Mouse (Mus musculus) ES-E14 (cell line): ENCODE results near the gene Smndc1. TPM values are rescaled to one million over a fixed set of nuclear protein-coding genes. Genes with fewer than 3 reads are reported as not detected.
A peak's percentile ranks its signal among the peaks of the same experiment; 100 is the strongest.

Experiments
- DNase-seq: peaks from one replicate; pipeline ENCODE4 v3.0.0-alpha.2; 2013; ENCODE audit warnings: low read depth, low spot score
- H3K27ac ChIP-seq: 2 replicates; pipeline ENCODE4 v1.5.1; 2012; ENCODE audit warnings: low read depth, mild to moderate bottlenecking, low read length, moderate library complexity, mixed read lengths; ENCODE audit not compliant: poor library complexity, insufficient read depth, severe bottlenecking
- H3K36me3 ChIP-seq: 2 replicates; pipeline ENCODE4 v1.6.1; 2012; ENCODE audit warnings: mild to moderate bottlenecking, low read length, moderate library complexity, mixed read lengths; ENCODE audit not compliant: control insufficient read depth, poor library complexity, insufficient read depth, severe bottlenecking
- H3K4me1 ChIP-seq, 2 experiments: fragments of 150-350 bp in 1 of 2; sonication (generic) in 1 of 2; 2 replicates each; pipeline ENCODE4 v1.6.1; 2012; ENCODE audit warnings: low read length in 2 of 2, mild to moderate bottlenecking in 1 of 2, mixed read lengths in 1 of 2; ENCODE audit not compliant: control insufficient read depth in 2 of 2, insufficient read depth in 2 of 2, poor library complexity in 1 of 2
- H3K4me3 ChIP-seq, 2 experiments: fragments of 150-350 bp in 1 of 2; sonication (generic) in 1 of 2; 2 replicates each; pipeline ENCODE4 v1.5.1; 2012; ENCODE audit warnings: low read length in 2 of 2, low read depth in 1 of 2, mild to moderate bottlenecking in 1 of 2, mixed read lengths in 1 of 2; ENCODE audit not compliant: insufficient read depth in 1 of 2, poor library complexity in 1 of 2, severe bottlenecking in 1 of 2
- H3K9ac ChIP-seq: 2 replicates; pipeline ENCODE4 v1.6.1; 2012; ENCODE audit warnings: low read depth, mild to moderate bottlenecking, low read length, mixed read lengths; ENCODE audit not compliant: poor library complexity, insufficient read depth, severe bottlenecking
- H3K9me3 ChIP-seq: fragments of 150-350 bp; sonication (generic); 2 replicates; pipeline ENCODE4 v1.6.1; 2012; ENCODE audit warnings: low read depth, mild to moderate bottlenecking, low read length; ENCODE audit not compliant: control insufficient read depth, insufficient read depth
- CHD2 ChIP-seq: IDR thresholded peaks from 2 replicates; pipeline ENCODE4 v1.6.1; 2014; ENCODE audit warnings: mild to moderate bottlenecking, low read depth, low read length, inconsistent platforms
- HCFC1 ChIP-seq: IDR thresholded peaks from 2 replicates; pipeline ENCODE4 v1.6.1; 2012; ENCODE audit warnings: low read length, inconsistent platforms, borderline replicate concordance; ENCODE audit not compliant: insufficient read depth
- MAFK ChIP-seq: IDR thresholded peaks from 2 replicates; pipeline ENCODE4 v1.6.1; 2014; ENCODE audit warnings: mild to moderate bottlenecking, low read depth, low read length, inconsistent platforms; ENCODE audit not compliant: insufficient read depth
- ZC3H11A ChIP-seq: IDR thresholded peaks from 2 replicates; pipeline ENCODE4 v1.6.1; 2012; ENCODE audit warnings: low read depth, mild to moderate bottlenecking, inconsistent platforms, low read length, borderline replicate concordance
- ZNF384 ChIP-seq: IDR thresholded peaks from 2 replicates; pipeline ENCODE4 v1.6.1; 2012; ENCODE audit warnings: low read depth, low read length, inconsistent platforms
- in situ Hi-C, 2 experiments: fragments of 600-800 bp; cut with MboI; formaldehyde crosslinking; loops; one replicate each; pipeline ENCODE4 v1.15.1; 2025; ENCODE audit warnings: low sequenced_read_pairs in 2 of 2, inconsistent platforms in 1 of 2; ENCODE audit not compliant: unreplicated experiment in 2 of 2
- total RNA-seq: library from RNA; depleted of rRNA; stranded (reverse); fragments of 300-350 nt; gene quantifications from 2 replicates; pipeline ENCODE4 v1.2.3, GENCODE M21; 2012

Smndc1 gene
- total RNA-seq, 1 experiment = 37.4 TPM

- Histone ChIP-seq H3K4me1 (peaks cover 6 to 15% of the 10 kb centered on the region in 2 experiments), H3K9me3 (no peaks in the 10 kb centered on the region), H3K9ac (peak overlapping the region; percentile 57; the same call in 1 of the 2 replicates), H3K36me3 (peaks cover 2% of the 10 kb centered on the region; the same call in 1 of the 2 replicates), H3K27ac (peak overlapping the region; percentile 63; the same call in 1 of the 2 replicates), H3K4me3 (no peak overlapping the region; a peak in 1 of 4 replicates)
- no peak for DNase-seq
- in situ Hi-C loops = loop anchor here in 1 of 2 experiments (10.0 kb wide), 1 partner anchor 181 kb away; no protein-coding TSS in a partner anchor
- TF ChIP-seq HCFC1 = no peak
- no peak for TF ChIP-seq MAFK
- no peak for TF ChIP-seq CHD2
- TF ChIP-seq ZNF384 = no peak
- TF ChIP-seq ZC3H11A = no peak
Measured at GRCm38 (mm10) chr19:53393646-53394045, 3.3 kb upstream of the Smndc1 start.

DNA sequence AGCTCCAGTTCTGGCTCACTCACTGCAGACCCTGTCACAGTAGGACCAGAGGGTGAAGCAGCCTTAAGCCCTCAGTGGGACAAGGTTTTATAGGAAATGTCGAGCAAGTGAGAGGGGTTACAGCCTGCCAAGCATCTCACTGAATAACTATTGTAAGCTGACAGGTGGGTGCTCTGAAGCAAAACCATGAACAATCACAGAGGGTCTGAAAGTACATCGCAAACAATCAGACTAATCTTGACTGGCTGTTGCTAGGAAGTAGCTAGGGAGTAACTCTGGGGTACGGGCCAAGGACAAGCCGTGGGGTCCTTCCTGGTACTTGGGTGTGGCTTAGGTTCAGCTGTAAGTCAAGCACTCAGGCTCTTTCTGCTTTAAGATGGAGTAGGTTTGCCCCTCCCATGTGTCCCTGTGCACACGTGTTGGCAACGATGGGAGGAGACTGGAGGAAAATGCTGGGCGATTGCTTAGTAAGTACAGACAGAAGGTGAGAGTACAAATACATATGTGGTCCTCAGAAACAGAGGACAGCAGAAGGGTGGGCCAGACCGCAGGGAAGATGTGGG, 2.5 kb upstream of the Smndc1 start:
- in situ Hi-C loops = loop anchor here in 1 of 2 experiments (10.0 kb wide), 1 partner anchor 182 kb away; no protein-coding TSS in a partner anchor
- H3K4me1 ChIP-seq = peaks cover 5 to 15% of the 10 kb centered on the region in 2 experiments
- H3K36me3 ChIP-seq = peaks cover 6% of the 10 kb centered on the region
- no peaks in the 10 kb centered on the region for H3K9me3 ChIP-seq
- no peak for TF ChIP-seq ZNF384
- peak overlapping the region; percentile 63; the same call in 1 of the 2 replicates for H3K27ac ChIP-seq
- peak; percentile 40 for DNase-seq
- H3K9ac ChIP-seq = peak overlapping the region; percentile 57; the same call in 1 of the 2 replicates
- H3K4me3 ChIP-seq = 0 out of 4 replicates have a peak overlapping the region, but pooled peaks of 1 of the 2 experiments have one; percentile 3

DNA sequence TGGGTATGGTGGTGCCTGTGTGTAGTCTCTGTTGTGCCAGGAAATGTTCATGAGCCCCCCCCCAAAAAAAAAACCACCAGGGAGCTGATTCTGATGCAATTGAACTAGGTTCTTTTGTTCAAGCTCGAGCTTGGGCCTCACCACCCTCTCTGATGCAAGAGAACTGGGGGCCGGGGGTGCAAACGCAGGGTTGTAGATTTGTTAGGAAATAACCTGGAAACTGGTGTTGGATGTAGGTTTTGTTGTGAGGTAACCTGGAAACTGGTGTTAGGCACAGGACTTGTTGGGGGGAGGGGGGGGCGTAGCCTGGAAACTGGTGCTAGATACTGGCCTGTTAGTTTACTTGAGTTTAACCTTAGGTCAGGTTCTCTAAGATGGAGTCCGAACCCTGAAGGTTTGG, 1.4 kb upstream of the Smndc1 start:
- in situ Hi-C loops = loop anchor here in 1 of 2 experiments (10.0 kb wide), 1 partner anchor 183 kb away; no protein-coding TSS in a partner anchor

GRCm38 (mm10) chr19:53391386-53391785, 1.0 kb upstream of the Smndc1 start:
- H3K27ac ChIP-seq = peak overlapping the region; percentile 81

More for the DNA sequence above, 1.4 kb upstream of the Smndc1 start:
- no peak for DNase-seq
- Histone ChIP-seq H3K4me3 (peak overlapping the region; percentile 84 to 85), H3K27ac (peak overlapping the region; percentile 81; the same call in 1 of the 2 replicates), H3K9ac (peak overlapping the region; percentile 92), H3K36me3 (peaks cover 15% of the 10 kb centered on the region), H3K9me3 (no peaks in the 10 kb centered on the region), H3K4me1 (peaks cover 2 to 12% of the 10 kb centered on the region in 2 experiments; a peak in 3 of 4 replicates)
- TF ChIP-seq ZC3H11A (no peak), MAFK (no peak), CHD2 (no peak), HCFC1 (no peak), ZNF384 (no peak)

More at GRCm38 (mm10) chr19:53391386-53391785, 1.0 kb upstream of the Smndc1 start:
- no peaks in the 10 kb centered on the region for H3K9me3 ChIP-seq
- peak overlapping the region; percentile 84 to 85 for H3K4me3 ChIP-seq
- peak overlapping the region; percentile 92 for H3K9ac ChIP-seq
- in situ Hi-C loops = loop anchor here in 1 of 2 experiments (10.0 kb wide), 1 partner anchor 183 kb away; no protein-coding TSS in a partner anchor
- DNase-seq = no peak
- peaks cover 2 to 12% of the 10 kb centered on the region in 2 experiments; a peak in 3 of 4 replicates for H3K4me1 ChIP-seq
- TF ChIP-seq HCFC1 (no peak), MAFK (no peak), ZNF384 (no peak), CHD2 (no peak), ZC3H11A (no peak)
- H3K36me3 ChIP-seq = peaks cover 16% of the 10 kb centered on the region
